Mouse (Mus musculus) activated CD4-positive, CD25-positive, alpha-beta regulatory T cell (primary cell): ENCODE results near the gene Fgd3. TPM values are rescaled to one million over a fixed set of nuclear protein-coding genes. Genes with fewer than 3 reads are reported as not detected.

Source experiments
- polyA plus RNA-seq, 2 experiments: library from polyadenylated mRNA; unstranded; fragments of 100-300 nt; shearing (Covaris generic); gene quantifications; one replicate each; pipeline ENCODE4 v1.2.1; 2017

The Fgd3 gene
- polyA plus RNA-seq = 10 to 100 TPM; 16.3 to 16.7 TPM

DNA sequence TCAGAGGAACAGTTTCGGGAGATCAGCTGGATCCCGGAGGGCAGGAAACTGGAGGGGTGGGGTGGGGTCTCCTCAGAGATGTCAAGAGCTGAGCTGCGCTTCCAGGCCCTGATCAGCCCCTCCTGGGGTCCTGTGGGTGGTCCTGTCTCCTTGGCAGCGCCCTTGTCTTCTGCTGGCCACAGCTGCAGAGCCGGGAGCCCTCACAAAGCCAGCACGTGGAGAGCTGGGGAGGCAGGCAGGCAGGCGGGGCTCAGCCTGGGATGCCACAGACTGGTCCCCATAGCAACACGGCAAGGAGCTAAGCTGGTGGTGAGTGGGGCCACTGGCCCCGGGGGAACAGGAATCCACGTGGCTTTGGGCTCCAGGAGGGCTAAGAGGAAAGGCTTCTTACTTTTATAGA is at the start of gene Fgd3:
TSS of gene Fgd3 (minus strand) at position 272 of the 400 bp plus-strand sequence.

DNA sequence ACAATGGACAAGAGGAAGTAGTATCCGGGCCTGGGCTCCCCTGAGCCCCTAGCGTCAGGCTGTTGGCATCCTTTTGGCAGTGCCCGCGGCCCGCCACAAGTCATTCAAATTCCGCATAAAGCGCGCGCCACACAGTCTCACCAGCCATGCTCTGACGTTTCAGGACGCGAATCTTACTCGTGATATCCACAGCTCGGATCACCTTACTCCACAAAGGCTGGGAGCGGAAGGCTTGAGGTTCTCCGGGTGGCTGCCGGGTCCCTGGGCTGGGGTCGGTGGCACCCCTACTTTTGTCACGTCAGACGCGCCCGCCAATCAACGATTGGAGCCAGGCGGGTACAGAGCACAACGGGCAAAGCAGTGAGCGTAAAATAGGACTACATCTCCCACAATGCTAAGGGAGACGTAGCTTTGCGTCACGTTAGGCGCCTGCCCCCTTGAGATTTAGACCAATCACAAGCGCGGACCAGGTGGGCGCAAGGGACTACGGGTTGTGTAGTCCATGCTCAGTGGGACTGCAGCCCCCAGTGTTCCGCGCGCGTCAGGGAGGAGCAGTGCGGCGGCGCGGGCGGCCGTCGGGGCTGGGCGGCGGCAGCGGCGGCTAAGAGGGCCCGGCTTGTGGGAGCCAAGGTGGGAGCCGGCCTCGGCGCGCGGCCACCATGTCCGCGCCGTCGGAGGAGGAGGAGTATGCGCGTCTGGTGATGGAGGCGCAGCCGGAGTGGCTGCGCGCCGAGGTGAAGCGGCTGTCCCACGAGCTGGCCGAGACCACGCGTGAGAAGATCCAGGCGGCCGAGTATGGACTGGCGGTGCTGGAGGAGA is 21.1 kb upstream of the Fgd3 start, which contains the start of gene Bicd2:
TSS of gene Bicd2 (plus strand) at position 574 of the 819 bp plus-strand sequence.

DNA sequence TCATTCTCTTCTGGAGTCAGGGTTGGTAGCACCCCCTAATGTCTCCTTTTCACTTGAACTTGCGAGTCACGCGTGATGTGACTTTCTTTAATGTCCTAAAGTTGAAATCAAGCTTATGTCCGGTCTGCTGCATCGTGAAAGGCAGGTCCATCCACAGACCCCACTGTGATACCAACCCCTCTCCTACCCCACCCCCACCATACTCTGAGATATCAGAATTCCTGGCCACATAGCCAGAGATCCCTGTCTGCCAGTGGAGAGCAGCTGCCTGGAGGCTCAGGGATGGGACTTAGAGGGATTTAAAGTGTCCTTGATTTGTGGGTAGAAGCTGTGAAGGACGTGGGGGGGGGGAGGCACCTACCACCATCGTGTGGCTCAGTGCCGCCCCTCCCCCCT is 71.6 kb downstream of the Fgd3 start, which contains the start of gene Susd3:
TSS of gene Susd3 (minus strand) at position 240 of the 396 bp plus-strand sequence.

DNA sequence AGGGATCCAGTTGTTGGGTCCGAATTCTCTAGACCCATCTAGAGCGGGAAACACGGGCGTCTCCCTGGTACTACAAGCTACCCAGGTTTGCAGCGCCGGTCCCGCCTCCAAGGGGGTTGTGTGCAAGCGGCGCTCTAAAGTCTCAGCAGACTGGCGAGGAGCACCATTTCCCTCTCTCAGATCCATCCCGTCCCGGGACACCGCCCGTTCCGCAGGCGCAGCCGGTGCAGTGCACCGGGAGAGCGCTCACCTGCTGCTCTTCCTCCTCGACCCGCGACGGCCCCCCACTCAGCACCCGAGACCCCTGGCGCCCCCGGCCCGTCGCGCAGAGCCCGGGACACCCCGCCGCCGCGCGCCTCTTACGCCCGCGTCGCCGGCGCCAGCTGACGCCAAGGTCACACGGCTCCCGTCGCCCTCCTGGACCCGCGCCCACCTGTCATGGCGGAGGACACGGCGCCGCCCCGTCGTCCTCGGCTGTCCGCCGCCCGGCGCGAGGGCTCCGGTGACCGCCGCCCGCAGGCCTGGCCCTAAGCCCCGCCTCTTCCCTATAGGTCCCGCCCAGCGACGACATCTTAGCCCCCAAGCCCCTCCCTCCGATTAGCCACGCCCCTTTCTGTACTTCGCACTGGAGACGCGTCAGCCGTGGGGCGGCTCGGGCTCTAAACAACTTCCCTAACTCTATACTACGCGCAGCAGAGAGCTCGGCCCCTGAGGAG is 104.4 kb downstream of the Fgd3 start, which contains the start of gene Card19:
TSS of gene Card19 (minus strand) at position 534 of the 716 bp plus-strand sequence.

Other genes starting within 250 kb of the Fgd3 start
- under 1 TPM in 1 of 2 experiments, not detected in 1; 0.22 TPM for gene Wnk2, start 172.3 kb downstream of the Fgd3 start, polyA plus RNA-seq
- gene Ninj1, start 132.8 kb downstream of the Fgd3 start, polyA plus RNA-seq = 10 to 100 TPM; 43.5 to 54.3 TPM
- 10 to 100 TPM; 68.7 to 76.4 TPM for gene Card19, start 104.3 kb downstream of the Fgd3 start, polyA plus RNA-seq
- 100 to 1,000 TPM in 1 of 2 experiments, 10 to 100 TPM in 1; 43.5 to 103 TPM for gene Susd3, start 71.6 kb downstream of the Fgd3 start, polyA plus RNA-seq
- 10 to 100 TPM; 17.3 to 24.3 TPM for gene Bicd2, start 21.3 kb upstream of the Fgd3 start, polyA plus RNA-seq
- 10 to 100 TPM in 1 of 2 experiments, 1 to 10 TPM in 1; 8.3 to 11.4 TPM for gene Ippk, start 100.9 kb upstream of the Fgd3 start, polyA plus RNA-seq
- 1 to 10 TPM; 3.5 to 5.2 TPM for gene Tes3-ps, start 173.0 kb upstream of the Fgd3 start, polyA plus RNA-seq
- under 1 TPM; 0.07 to 0.27 TPM for gene Ecm2, start 184.5 kb upstream of the Fgd3 start, polyA plus RNA-seq
- gene Aspn, start 224.1 kb upstream of the Fgd3 start, polyA plus RNA-seq = under 1 TPM; 0.07 to 0.12 TPM